8 mouse cellular contexts compared by ENCODE assay signal in the genomic region with DNA sequence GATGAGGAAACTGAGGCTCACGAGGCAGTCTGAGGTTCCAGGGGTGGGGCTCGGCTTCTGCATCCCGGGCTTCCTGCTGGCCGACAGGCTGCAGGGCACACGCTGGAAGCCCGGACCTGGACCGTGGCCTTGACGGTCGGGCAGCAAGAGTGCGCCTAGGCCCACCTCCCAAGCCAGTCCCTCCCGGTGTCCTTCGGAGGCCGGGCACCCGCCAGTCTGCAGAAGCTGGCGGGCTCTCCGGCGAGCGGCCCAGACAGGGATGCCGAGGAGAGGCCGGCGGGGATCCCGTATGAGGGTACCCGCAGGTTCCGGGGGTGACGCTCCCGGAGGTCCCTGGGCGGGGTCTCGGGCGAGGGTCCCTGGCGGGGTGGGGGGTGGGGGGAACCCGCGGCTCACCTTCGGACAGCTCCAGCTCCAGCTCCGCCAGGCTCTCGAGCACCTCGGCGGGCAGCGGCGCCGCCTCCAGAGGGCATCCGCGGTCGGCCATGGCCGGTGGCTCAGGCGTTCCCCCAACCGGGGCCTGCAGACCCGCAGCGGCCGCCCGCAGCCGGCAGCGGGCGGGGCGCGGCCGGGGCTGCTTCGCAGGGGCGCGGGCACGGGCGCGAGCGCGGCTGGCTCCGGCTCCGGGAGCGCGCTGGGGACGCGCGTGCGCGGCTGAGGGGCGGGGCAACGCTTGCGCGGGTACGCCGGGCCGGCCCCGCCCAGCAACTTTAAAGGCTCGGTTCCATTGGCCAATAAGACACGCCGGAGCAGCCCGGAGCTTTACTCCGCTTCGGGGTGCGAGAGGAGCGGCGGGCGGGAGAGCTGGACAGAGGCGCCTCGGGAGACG. TPM values are rescaled to one million over a fixed set of nuclear protein-coding genes. Genes with fewer than 3 reads are reported as not detected.
DNase-seq lines count a peak whose midpoint lies in the region; ATAC-seq lines count a peak whose summit lies in the region.

A gene (minus strand): TSS at position 581 of the 829 bp plus-strand sequence.

- no peaks in the 10 kb centered on the region for H3K9me3 ChIP-seq in megakaryocyte, embryonic 14.5 days

- ATAC-seq in common myeloid progenitor, adult 5-6 weeks (replicated peaks; ENCODE audit: low read depth, poor library complexity, severe bottlenecking): peak; percentile 85

- H3K36me3 ChIP-seq in megakaryocyte, embryonic 14.5 days (replicated peaks; ENCODE audit: low read length): peaks cover 16% of the 10 kb centered on the region

- DNase-seq in ZHBTc4 (ENCODE audit: low read depth, low spot score): peak; percentile 94
- peak; percentile 92 to 93 for DNase-seq in gastrocnemius, adult 8-10 months (ENCODE audit: low spot score in 2 of 2)
- DNase-seq in hindlimb bud, embryonic 11.5 days (ENCODE audit: extremely low spot score, low read depth, low spot score): peak; percentile 46
- DNase-seq in left cerebral cortex, adult 8-10 months (ENCODE audit: low spot score in 2 of 2): peak; percentile 87 to 92
- peak; percentile 95 to 96 for DNase-seq in right cerebral cortex, postnatal 10 days (ENCODE audit: low spot score in 2 of 2)
- peak; percentile 97 for DNase-seq in urinary bladder, postnatal 25 days (ENCODE audit: low spot score)

- H3K4me3 ChIP-seq in megakaryocyte, embryonic 14.5 days (replicated peaks): peak within 1 kb of the TSS; percentile 94

- peaks cover 20% of the 10 kb centered on the region for H3K4me1 ChIP-seq in megakaryocyte, embryonic 14.5 days

- H3K27me3 ChIP-seq in megakaryocyte, embryonic 14.5 days (replicated peaks): peaks cover 2% of the 10 kb centered on the region

RNA-seq across cellular contexts. Expression of the gene that starts here (rescaled TPM):
- total RNA-seq in common myeloid progenitor, adult 5-6 weeks (2017): 2.6 and 3.1 TPM in 2 replicates
- total RNA-seq in gastrocnemius, adult 8-10 months (2022): 1 to 10 TPM; 2.6 to 4.3 (median 2.8) TPM
- total RNA-seq in left cerebral cortex, adult 8-10 months (2022): 10 to 100 TPM; 62.9 to 72.8 (median 64.5) TPM
- polyA plus RNA-seq in megakaryocyte, embryonic 14.5 days (2012; ENCODE audit: insufficient read depth, low replicate concordance): 2.1 and 6.7 TPM in 2 replicates

Comparison
In these comparisons a context has a peak if more than half of its experiments do, and no peak if none do; other contexts are left out.
1. Peak in every context shown above with its lines: DNase-seq, ATAC-seq and H3K4me3 ChIP-seq.
2. RNA of the gene that starts here (total RNA-seq): 62.9 to 72.8 TPM in left cerebral cortex, adult 8-10 months; 2.6 to 3.1 TPM in common myeloid progenitor, adult 5-6 weeks and 2.6 to 4.3 TPM in gastrocnemius, adult 8-10 months; every median in the first group is over 10 times any median in the second.
3. DNase-seq: peak in every context shown above with its lines; median percentile 97 in urinary bladder, postnatal 25 days; 96 in right cerebral cortex, postnatal 10 days; 94 in ZHBTc4; 92 in gastrocnemius, adult 8-10 months; 90 in left cerebral cortex, adult 8-10 months; 46 in hindlimb bud, embryonic 11.5 days.